Comparison of ENCODE assay signal across 13 mouse cellular contexts in the genomic region with DNA sequence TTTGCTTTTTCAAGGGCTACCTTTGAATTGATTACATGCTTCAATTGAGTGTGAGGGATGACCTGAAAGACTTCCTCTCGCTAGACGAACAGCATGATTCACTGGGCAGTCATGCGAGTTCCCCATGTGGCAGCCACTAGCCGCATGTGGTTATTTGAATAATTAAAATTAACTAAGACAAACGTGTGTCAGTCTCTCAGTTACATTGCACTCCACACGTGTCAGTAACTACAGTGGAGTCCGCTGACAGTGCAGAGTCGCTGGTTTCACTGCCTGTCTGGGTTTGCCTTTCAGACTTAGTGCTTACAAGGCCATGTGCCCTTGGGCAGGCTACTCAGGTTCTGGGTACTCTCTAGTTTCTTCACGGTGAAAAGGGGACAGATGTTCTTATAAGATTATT. TPM values are rescaled to one million over a fixed set of nuclear protein-coding genes. Genes with fewer than 3 reads are reported as not detected.
A peak's percentile ranks its signal among the peaks of the same experiment; 100 is the strongest.
DNase-seq lines count a peak whose midpoint lies in the region; ATAC-seq and TF ChIP-seq lines count a peak whose summit lies in the region.
"Had no signal": no experiment of that assay in that cellular context is flagged by ENCODE, and none has a peak within 500 bp of the region (broad histone marks: within the 10 kb centered on the region; RNA-seq: fewer than 3 reads in every experiment).

No protein-coding gene starts in this region.

- no peak for TF ChIP-seq CTCF in embryonic fibroblast, embryonic 13.5 days (IDR thresholded peaks at IDR 0.05; ENCODE audit: borderline replicate concordance, insufficient read depth, low read length)

- no peak for DNase-seq in kidney, adult 18-20 months
- DNase-seq in spleen, postnatal 36 days (ENCODE audit: low spot score in 2 of 2), result peak; percentile 73 to 76
- no peak for DNase-seq in spleen, postnatal 14 days (ENCODE audit: low spot score in 2 of 2)
- no peak for DNase-seq in right cerebral cortex, postnatal 10 days (ENCODE audit: low spot score in 2 of 2)
- no peak for DNase-seq in gastrocnemius, adult 8-10 months (ENCODE audit: low spot score in 2 of 2)
- DNase-seq: cerebellum, postnatal 14 days; forebrain, postnatal 0 days; kidney, postnatal 4 days; right cerebral cortex, adult 18-20 months; thymus, adult 2 months had no signal

- 0 out of 2 replicates have a peak, but pooled peaks have one; percentile 14 for ATAC-seq in kidney, embryonic 16.5 days (ENCODE audit: low FRiP score, low TSS enrichment)
- ATAC-seq: forebrain, postnatal 0 days had no signal

- no peaks in the 10 kb centered on the region for H3K36me3 ChIP-seq in kidney, embryonic 16.5 days (ENCODE audit: insufficient read depth, low read length)

- peaks cover 28% of the 10 kb centered on the region for H3K4me1 ChIP-seq in kidney, embryonic 16.5 days (ENCODE audit: insufficient read depth, low read length)
- H3K4me1 ChIP-seq in embryonic fibroblast, embryonic 13.5 days (ENCODE audit: control insufficient read depth, insufficient read depth, low read length), result peaks cover 10% of the 10 kb centered on the region

- no peak overlapping the region for H3K9ac ChIP-seq in kidney, embryonic 16.5 days (replicated peaks; ENCODE audit: low read length)
- H3K9ac ChIP-seq: forebrain, postnatal 0 days; liver, embryonic 14.5 days had no signal

- H3K27me3 ChIP-seq in kidney, embryonic 16.5 days (ENCODE audit: insufficient read depth, low read length), result no peaks in the 10 kb centered on the region

- no peak for TF ChIP-seq POLR2A in embryonic fibroblast, embryonic 13.5 days (IDR thresholded peaks at IDR 0.05; ENCODE audit: low read depth, low read length)

- no peak overlapping the region for H3K27ac ChIP-seq in kidney, embryonic 16.5 days (ENCODE audit: low read length)
- peak overlapping the region; percentile 9; the same call in 1 of the 2 replicates for H3K27ac ChIP-seq in embryonic fibroblast, embryonic 13.5 days (ENCODE audit: insufficient read depth, low read length)
- H3K27ac ChIP-seq: liver, embryonic 14.5 days had no signal

- H3K4me2 ChIP-seq in kidney, embryonic 16.5 days (replicated peaks; ENCODE audit: low read depth, low read length), result no peak overlapping the region

- WGBS in kidney, embryonic 16.5 days, result 37% methylated on average over 9 of the region's 9 CpGs

- H3K4me3 ChIP-seq in kidney, embryonic 16.5 days (ENCODE audit: low read length), result no peak overlapping the region
- no peak overlapping the region for H3K4me3 ChIP-seq in embryonic fibroblast, embryonic 13.5 days (ENCODE audit: insufficient read depth, low read length)

- no peaks in the 10 kb centered on the region for H3K9me3 ChIP-seq in kidney, embryonic 16.5 days (ENCODE audit: low read length)

RNA-seq across cellular contexts. Expression of gene Usp6nl, which starts 37.2 kb away (rescaled TPM):
- 8.6 and 8.8 TPM in 2 replicates for polyA plus RNA-seq in kidney, embryonic 16.5 days (2015; fragmentation: Nextera tagmentation; extraction: Ambion mirVana)
- 12.7 and 13.2 TPM in 2 replicates for polyA plus RNA-seq in embryonic fibroblast, embryonic 13.5 days (2011; ENCODE audit: insufficient read length, low read depth, missing spikeins)
- total RNA-seq in gastrocnemius, adult 8-10 months (2022), result 1 to 10 TPM; 2.5 to 3.4 (median 2.8) TPM

Comparison
In these comparisons a context has a peak if more than half of its experiments do, and no peak if none do; other contexts are left out.
1. DNase-seq: peak in spleen, postnatal 36 days (2 of 2); none in kidney, adult 18-20 months (single experiment), spleen, postnatal 14 days (0 of 2), right cerebral cortex, postnatal 10 days (0 of 2) and gastrocnemius, adult 8-10 months (0 of 2).